Mouse (Mus musculus) testis, adult 2 months (tissue): ENCODE data around the gene Zup1.

Experiments used
- CTCF ChIP-seq: fragments of 200-500 bp; IDR thresholded peaks from 2 replicates; pipeline ENCODE4 v1.5.1; 2012; ENCODE audit warnings: low read depth, mild to moderate bottlenecking, inconsistent platforms, low read length, moderate library complexity; ENCODE audit not compliant: control insufficient read depth, insufficient read depth, insufficient replicate concordance
- POLR2A ChIP-seq: fragments of 200-500 bp; IDR thresholded peaks from 2 replicates; pipeline ENCODE4 v1.6.1; 2012; ENCODE audit warnings: low read depth, mild to moderate bottlenecking, inconsistent platforms, low read length, moderate library complexity; ENCODE audit not compliant: control insufficient read depth

DNA sequence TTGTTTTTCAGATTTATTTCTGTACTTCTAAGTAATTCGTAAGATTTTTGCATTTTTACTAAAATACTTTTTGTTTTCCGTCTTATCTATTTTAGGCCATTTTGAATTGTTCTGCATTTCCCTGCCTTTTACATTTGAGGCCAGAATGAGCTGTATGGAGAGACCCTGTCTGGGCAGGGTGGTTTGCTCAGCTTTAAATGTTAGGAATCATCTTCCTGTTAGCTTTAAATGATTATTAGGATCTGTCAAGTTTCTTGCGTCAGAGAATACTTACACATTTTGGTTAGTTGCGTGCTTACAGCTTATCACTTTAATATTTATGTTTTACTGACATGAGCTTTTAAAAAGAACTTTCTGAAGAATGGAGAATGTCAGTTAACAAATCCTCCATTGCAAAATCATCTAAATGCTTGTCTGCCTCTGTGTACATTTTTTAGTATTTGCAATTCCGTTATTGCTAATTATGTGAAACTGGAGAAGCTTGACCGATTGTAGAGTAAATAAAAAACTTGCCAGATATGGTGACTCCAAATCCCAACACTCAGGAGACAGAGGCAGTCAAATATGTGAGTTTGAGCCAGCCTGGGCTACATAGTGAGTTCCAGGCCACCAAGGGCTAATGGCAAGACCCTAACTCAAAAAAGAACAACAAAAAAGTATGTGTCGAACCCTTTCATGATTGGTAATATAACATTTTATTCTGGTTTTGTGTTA lies 23.9 kb upstream of the Zup1 start:
- TF ChIP-seq POLR2A (no peak), CTCF (no peak)
